Mouse (Mus musculus) testis, postnatal 10 days (tissue): Measurements from ENCODE around the gene Gng7.

Experiments used
- DNase-seq: peaks from one replicate; pipeline ENCODE4 v3.0.0; 2021; ENCODE audit warnings: low spot score

The Gng7 gene

DNA sequence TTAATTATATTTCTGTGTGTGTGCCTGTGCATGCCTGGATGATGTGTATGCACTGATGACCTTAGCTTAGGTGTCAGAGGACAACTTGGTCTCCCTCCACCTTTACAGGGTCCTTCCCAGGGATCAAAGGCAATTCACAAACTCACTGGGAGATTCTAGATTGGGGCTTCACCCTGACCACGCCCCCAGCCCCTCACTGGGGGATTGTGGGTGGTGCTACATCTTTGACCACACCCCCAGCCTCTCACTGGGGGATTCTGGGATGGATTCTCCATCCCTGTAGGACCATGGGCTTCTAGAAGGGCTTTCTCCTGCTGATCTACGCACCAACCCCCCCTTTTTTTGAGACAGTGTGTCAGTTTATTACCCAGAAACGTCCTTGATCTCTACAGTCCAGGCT is 89.3 kb downstream of the Gng7 start:
- no peak for DNase-seq

GRCm38 (mm10) chr10:80921923-80922322 is 92.8 kb downstream of the Gng7 start:
- no peak for DNase-seq

- DNase-seq: peak; percentile 80
Measured at GRCm38 (mm10) chr10:80917779-80918434, 96.8 kb downstream of the Gng7 start, which contains the start of gene Lmnb2. Gene Lmnb2 (minus strand): TSS chr10:80918245.

DNA sequence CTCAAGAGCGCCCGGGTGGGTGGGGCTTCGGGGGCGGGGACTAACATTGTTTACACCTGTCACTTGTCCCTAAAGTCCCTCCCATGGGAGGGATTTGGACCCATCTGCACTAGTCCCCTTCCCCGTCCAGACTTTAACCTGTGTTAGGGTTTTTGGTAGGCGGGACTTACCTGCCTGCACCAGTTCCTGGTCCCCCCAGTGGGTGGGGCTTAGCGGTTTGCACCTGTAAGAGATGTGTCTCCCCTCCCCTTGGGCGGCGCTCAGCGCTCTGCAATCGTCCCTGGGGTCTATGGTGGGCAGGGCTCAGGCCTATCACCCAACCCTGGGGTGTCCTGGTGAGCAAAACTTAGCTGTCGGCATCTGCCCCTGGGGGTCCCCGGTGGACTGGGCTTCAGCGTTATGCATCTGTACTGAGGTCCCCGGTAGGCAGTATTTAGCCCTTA is 97.4 kb downstream of the Gng7 start:
- DNase-seq: no peak

DNA sequence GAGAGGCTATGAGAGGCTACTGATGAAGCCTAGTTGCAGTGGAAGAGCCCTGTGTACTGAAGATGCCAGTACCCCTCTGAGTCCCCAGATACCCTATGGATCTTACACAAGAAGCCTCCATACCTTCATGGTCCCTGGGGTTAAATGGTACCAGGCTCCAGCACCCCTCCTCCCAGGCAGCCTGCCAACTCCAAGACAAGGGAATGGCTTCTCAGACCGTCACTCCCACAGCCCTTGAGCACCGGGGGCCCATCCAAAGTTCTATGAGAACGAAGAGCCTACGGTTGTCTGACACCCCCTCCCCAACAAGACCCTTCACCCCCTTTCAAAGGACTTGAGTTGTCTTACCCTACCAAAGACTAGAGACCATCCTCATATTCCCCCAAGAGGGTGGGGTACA is 99.0 kb downstream of the Gng7 start:
- DNase-seq: no peak

DNA sequence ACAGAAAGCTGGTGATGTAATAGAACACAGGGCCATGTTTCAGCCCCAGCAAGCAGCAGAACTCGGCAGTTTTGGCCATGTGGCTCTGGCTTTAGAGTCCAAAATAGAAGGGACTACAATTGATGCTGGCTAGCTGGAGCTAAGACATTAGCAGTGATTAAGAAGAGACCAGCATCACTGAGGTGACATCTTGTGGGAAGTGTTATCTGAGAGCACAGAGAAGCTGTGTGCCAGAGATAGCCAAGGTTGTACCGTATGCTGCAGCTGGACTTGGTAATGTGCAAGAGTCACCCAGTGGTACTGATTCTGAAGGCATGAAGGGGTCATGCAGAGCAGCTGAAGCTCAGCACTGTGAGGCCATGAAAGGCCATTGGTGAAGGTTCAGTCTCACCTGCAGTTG is 99.5 kb downstream of the Gng7 start:
- DNase-seq: no peak

DNA sequence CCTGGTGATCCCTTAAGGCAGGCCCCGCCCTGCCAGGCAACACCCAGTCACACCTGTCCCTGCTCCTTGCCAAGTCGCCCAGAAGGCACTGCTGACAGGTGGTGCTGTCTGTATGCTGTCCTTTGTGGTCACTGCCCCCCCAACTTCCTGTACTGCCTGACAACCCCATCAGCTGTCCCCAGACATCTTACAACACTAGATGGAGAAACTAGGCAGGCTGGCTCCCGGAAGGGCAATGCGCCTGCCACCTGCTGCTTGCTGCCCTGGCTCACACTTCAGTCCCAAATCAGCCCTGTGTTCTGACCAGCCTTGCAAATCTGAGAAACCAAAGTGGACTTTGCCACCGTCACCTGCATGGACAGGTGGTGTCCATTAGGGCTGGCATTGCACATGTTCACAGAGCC is 100.5 kb downstream of the Gng7 start:
- no peak for DNase-seq

DNA sequence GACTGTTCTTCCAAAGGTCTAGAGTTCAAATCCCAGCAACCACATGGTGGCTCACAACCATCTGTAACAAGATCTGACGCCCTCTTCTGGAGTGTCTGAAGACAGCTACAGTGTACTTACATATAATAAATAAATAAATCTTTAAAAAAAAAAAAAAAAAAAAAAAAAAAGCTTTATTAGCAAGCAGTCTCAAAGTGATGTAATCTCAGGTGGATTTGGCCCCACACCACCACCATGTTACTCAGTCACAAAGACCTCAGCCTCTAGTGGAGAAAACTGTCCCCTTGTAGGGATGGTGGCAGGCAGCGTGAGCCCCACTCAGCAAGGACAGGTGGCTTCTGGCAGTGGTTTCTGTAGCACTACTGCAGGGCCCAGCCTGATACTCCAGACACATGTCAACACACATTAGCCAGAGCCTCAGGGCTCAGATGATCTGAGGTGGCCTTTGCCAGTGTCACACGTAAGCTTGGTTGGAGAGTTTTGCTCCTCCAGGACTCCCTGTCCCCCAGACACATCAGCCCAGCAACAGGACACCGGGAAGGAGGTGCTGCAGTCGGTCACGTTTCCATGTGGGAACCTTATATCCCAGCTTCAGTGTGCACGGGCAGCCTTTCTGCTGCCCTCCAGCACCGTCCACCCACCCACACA is 101.3 kb downstream of the Gng7 start:
- DNase-seq: no peak

DNA sequence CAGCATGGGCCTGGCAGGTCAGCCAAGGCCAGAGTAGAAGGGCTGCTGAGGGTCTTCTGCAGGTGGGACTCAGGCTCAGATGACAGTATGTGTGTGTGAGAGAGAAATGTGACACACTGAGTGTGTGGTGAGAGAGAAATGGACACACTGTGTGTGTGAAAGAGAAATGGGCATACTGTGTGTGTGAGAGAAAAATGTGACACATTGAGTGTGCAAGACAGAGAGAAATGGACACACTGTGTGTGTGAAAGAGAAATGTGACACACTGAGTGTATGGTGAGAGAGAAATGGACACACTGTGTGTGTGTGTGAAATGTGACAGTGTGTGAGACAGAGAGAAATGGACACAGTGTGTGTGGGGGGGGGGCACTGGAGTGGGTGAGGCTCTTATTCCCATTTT is 102.9 kb downstream of the Gng7 start:
- DNase-seq: no peak

- DNase-seq: no peak
Measured at GRCm38 (mm10) chr10:80911354-80911753, 103.4 kb downstream of the Gng7 start.

GRCm38 (mm10) chr10:80909375-80910162 is 105.2 kb downstream of the Gng7 start:
- DNase-seq: no peak

DNA sequence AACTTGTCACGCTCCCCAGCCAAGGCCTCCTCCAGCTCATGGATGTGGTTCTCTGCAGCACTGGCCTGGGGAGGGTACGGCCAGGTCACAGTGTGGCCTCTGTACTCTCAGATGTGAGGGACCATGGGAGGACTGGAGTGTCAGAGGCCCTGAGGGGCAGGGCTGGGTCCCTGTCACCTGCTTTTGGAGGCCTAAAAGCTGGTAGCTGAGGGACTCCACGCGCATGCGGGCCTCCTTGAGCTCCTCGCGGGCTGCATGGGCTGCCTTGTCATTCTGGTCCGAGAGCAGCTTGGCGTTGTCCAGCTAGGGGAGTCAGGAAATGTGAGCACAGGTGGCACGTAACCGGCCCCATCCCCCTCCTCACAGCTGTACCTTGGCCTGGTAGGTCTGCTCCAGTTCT is 110.0 kb downstream of the Gng7 start:
- no peak for DNase-seq

GRCm38 (mm10) chr10:80904004-80904693 is 110.6 kb downstream of the Gng7 start:
- DNase-seq: no peak

GRCm38 (mm10) chr10:80903282-80903681 is 111.5 kb downstream of the Gng7 start:
- no peak for DNase-seq

GRCm38 (mm10) chr10:80902273-80902940 is 112.3 kb downstream of the Gng7 start:
- no peak for DNase-seq

- DNase-seq: no peak
Measured at GRCm38 (mm10) chr10:80901409-80902272, 113.1 kb downstream of the Gng7 start.

DNA sequence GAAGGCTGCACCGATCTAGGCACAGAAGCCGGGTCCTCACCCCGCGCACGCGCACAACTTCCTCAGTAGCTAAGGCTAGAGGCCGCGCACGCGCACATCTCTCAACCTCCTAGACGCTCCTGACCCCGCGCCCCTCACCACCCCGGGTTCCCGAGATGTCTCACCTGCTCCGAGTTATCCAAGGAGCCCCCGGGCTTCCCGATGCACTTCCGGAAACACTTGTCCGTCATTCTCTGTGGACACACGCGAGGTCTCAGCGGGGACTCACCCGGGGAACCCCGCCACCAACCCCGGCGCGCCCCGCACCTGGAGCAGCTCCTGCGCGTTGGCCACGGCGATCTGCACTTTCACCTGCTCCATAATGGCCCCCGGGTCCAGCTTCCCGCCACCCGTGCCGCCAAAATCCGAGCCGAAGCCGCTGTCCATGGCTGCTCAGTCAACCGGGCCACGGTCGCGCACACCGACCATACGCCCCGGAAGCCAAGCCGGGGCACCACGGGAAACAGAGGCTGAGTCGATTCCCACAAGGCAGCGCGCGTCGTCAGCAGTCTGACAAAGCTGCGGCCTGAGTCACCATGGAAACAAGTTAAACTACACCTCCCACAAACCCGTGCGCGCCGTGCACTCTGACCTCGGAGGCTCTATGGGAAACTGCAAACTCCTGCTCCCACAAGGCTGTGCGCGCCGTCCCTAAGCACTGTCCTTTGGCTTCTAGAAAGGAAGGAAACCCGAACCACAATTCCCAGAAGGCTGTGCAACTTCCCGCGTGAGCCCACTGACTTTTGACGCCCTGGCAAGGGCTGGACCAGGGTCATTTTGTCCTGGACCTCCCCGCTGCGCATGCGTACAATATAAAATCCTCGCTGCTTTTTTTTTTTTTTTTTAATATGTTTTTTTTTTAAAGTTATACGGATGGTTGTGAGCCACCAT is 114.2 kb downstream of the Gng7 start, which contains the start of gene Timm13:
Timm13 (minus strand) TSS at position 652 of the 930 bp plus-strand sequence.
- DNase-seq: peak; percentile 95

GRCm38 (mm10) chr10:80899591-80900317 is 115.0 kb downstream of the Gng7 start:
- no peak for DNase-seq

- no peak for DNase-seq
Measured at GRCm38 (mm10) chr10:80899074-80899473, 115.7 kb downstream of the Gng7 start.
